Mouse (Mus musculus) thymus, postnatal 0 days (tissue): Measurements from ENCODE around the gene Lrrc4. TPM values are rescaled to one million over a fixed set of nuclear protein-coding genes. Genes with fewer than 3 reads are reported as not detected.

Experiments
- DNase-seq: peaks from one replicate; pipeline ENCODE4 v3.0.0-alpha.2; 2015; ENCODE audit warnings: low spot score
- polyA plus RNA-seq: library from polyadenylated mRNA; unstranded; fragments of >200 nt; fragmentation: Nextera tagmentation; extraction: Ambion mirVana; gene quantifications from 2 replicates; pipeline ENCODE4 v1.2.1, GENCODE M21; 2015

Lrrc4 gene
- polyA plus RNA-seq, 1 experiment from 2014 or later, result 0.16 TPM

- no peak for DNase-seq
These were observed 23.9 kb upstream of the Lrrc4 start for GRCm38 (mm10) chr6:28855442-28855841.

- no peak for DNase-seq
These were observed 23.1 kb upstream of the Lrrc4 start for GRCm38 (mm10) chr6:28854598-28854997.

GRCm38 (mm10) chr6:28853654-28854053 lies 22.1 kb upstream of the Lrrc4 start:
- DNase-seq, result no peak

GRCm38 (mm10) chr6:28853164-28853563 lies 21.6 kb upstream of the Lrrc4 start:
- DNase-seq, result no peak

- no peak for DNase-seq
These were observed 20.8 kb upstream of the Lrrc4 start for GRCm38 (mm10) chr6:28852342-28852741.

- DNase-seq, result no peak
These were observed 18.9 kb upstream of the Lrrc4 start for GRCm38 (mm10) chr6:28850326-28850900.

GRCm38 (mm10) chr6:28849317-28849716 lies 17.8 kb upstream of the Lrrc4 start:
- no peak for DNase-seq

GRCm38 (mm10) chr6:28848891-28849290 lies 17.3 kb upstream of the Lrrc4 start:
- no peak for DNase-seq

- DNase-seq, result no peak
These were observed 16.8 kb upstream of the Lrrc4 start for GRCm38 (mm10) chr6:28848285-28848794.

- no peak for DNase-seq
These were observed 16.1 kb upstream of the Lrrc4 start for GRCm38 (mm10) chr6:28847616-28848015.

GRCm38 (mm10) chr6:28845610-28846009 lies 14.1 kb upstream of the Lrrc4 start:
- no peak for DNase-seq

GRCm38 (mm10) chr6:28842375-28843276 lies 11.1 kb upstream of the Lrrc4 start:
- no peak for DNase-seq

- no peak for DNase-seq
These were observed 10.0 kb upstream of the Lrrc4 start for GRCm38 (mm10) chr6:28841569-28841968.

GRCm38 (mm10) chr6:28836600-28836999 lies 5.1 kb upstream of the Lrrc4 start:
- no peak for DNase-seq

- DNase-seq, result no peak
These were observed 2.5 kb upstream of the Lrrc4 start for GRCm38 (mm10) chr6:28834046-28834445.

- DNase-seq, result no peak
These were observed 1.9 kb upstream of the Lrrc4 start for GRCm38 (mm10) chr6:28833380-28833822.

- DNase-seq, result peak; percentile 33
These were observed 1.3 kb upstream of the Lrrc4 start for GRCm38 (mm10) chr6:28832751-28833291.

GRCm38 (mm10) chr6:28831854-28832750 lies 555 bp upstream of the Lrrc4 start:
- peak; percentile 52 for DNase-seq

- no peak for DNase-seq
These were observed 1.2 kb downstream of the Lrrc4 start for GRCm38 (mm10) chr6:28830306-28830705.

GRCm38 (mm10) chr6:28828593-28828992 lies 3.0 kb downstream of the Lrrc4 start:
- no peak for DNase-seq

GRCm38 (mm10) chr6:28827565-28827964 lies 4.0 kb downstream of the Lrrc4 start:
- no peak for DNase-seq
